Mouse (Mus musculus) limb, embryonic 13.5 days (tissue): ENCODE data around the gene Rbms1. TPM values are rescaled to one million over a fixed set of nuclear protein-coding genes. Genes with fewer than 3 reads are reported as not detected.
A peak's percentile ranks its signal among the peaks of the same experiment; 100 is the strongest.

Experiments
- ATAC-seq: fragments of 200-750 bp; cut with Nextera tagmentation; 2 replicates; pipeline ENCODE4 v1.8.0; 2017; ENCODE audit warnings: low read depth, moderate number of reproducible peaks, moderate TSS enrichment; ENCODE audit not compliant: low FRiP score
- H3K27ac ChIP-seq: fragments of 300-500 bp; sonication (generic); 2 replicates; pipeline ENCODE4 v1.5.1; 2015; ENCODE audit warnings: inconsistent platforms, mild to moderate bottlenecking, moderate library complexity
- H3K27me3 ChIP-seq: fragments of 300-500 bp; sonication (generic); 2 replicates; pipeline ENCODE4 v1.6.1; 2015; ENCODE audit warnings: mild to moderate bottlenecking, inconsistent platforms
- H3K36me3 ChIP-seq: fragments of 300-500 bp; sonication (generic); 2 replicates; pipeline ENCODE4 v1.6.1; 2015; ENCODE audit warnings: inconsistent platforms, mild to moderate bottlenecking, moderate library complexity
- H3K4me1 ChIP-seq: fragments of 300-500 bp; sonication (generic); 2 replicates; pipeline ENCODE4 v1.6.1; 2015; ENCODE audit warnings: inconsistent platforms
- H3K4me2 ChIP-seq: fragments of 300-500 bp; sonication (generic); replicated peaks from 2 replicates; pipeline ENCODE4 v1.6.1; 2015; ENCODE audit warnings: inconsistent platforms, mild to moderate bottlenecking, moderate library complexity
- H3K4me3 ChIP-seq: fragments of 300-500 bp; sonication (generic); 2 replicates; pipeline ENCODE4 v1.5.1; 2015; ENCODE audit warnings: moderate library complexity, mild to moderate bottlenecking, inconsistent platforms
- H3K9ac ChIP-seq: fragments of 300-500 bp; sonication (generic); 2 replicates; pipeline ENCODE4 v1.6.1; 2015; ENCODE audit warnings: mild to moderate bottlenecking, inconsistent platforms
- H3K9me3 ChIP-seq: fragments of 300-500 bp; sonication (generic); 2 replicates; pipeline ENCODE4 v1.6.1; 2016; ENCODE audit warnings: inconsistent platforms
- WGBS: fragments of 180-500 bp; shearing (Covaris S2); methylation state at CpG from one replicate; pipeline ENCODE4 v1.1.7; 2015; 5-methylcytosine and 5-hydroxymethylcytosine counted together
- polyA plus RNA-seq: library from polyadenylated mRNA; unstranded; fragments of >200 nt; fragmentation: Nextera tagmentation; extraction: Ambion mirVana; gene quantifications from 2 replicates; pipeline ENCODE4 v1.2.1, GENCODE M21; 2015

Gene Rbms1
- polyA plus RNA-seq, 1 experiment from 2014 or later = 112 TPM

DNA sequence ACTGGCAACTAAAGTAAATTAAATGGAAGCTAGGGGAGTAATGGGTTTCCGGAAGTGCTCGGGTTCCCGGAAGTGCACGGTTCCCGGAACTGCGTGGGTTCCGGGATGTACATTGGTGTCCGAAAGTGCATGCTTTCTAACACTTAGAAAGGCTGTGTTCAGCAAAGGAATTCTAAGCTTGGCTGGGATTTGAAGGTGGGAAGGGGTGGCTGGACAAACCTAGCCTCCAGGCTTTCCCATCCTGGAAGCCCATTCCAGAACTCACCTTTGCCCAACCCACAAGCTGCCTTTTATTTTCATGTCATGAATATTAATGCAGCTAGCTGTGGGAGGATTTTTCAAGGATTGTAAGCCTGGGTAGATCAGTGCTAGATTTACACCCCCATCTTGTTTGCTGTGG is 51.3 kb downstream of the Rbms1 start:
- no peak for ATAC-seq
- 83% methylated on average over 8 of the region's 8 CpGs for WGBS
- H3K9ac ChIP-seq = no peak overlapping the region
- no peak overlapping the region for H3K4me3 ChIP-seq
- no peak overlapping the region for H3K27ac ChIP-seq
- H3K4me2 ChIP-seq = no peak overlapping the region
- H3K9me3 ChIP-seq = no peaks in the 10 kb centered on the region
- H3K36me3 ChIP-seq = no peaks in the 10 kb centered on the region
- no peaks in the 10 kb centered on the region for H3K27me3 ChIP-seq
- peaks cover 44% of the 10 kb centered on the region for H3K4me1 ChIP-seq

DNA sequence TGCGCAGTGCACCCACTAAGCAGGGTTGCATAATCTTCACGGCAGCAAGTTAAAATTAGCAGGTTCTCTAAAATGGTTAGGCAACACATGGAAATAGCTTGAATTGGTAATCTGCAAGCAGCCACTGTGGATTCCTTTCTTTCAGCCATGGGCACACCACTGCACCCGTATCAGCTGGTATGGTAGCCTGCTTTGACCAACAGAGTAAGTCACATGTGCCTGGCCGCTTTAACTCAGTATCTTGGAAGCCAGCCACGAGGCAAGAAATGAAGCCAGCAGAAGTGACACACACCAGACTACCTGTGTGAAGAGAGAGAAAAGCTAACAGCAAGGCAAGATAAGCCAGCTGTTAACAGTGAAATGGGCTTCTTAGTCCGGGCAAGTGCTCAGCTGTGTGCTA is 52.2 kb downstream of the Rbms1 start:
- no peak overlapping the region for H3K27ac ChIP-seq
- H3K4me2 ChIP-seq = no peak overlapping the region
- H3K9me3 ChIP-seq = no peaks in the 10 kb centered on the region
- 0 out of 2 replicates have a peak, but pooled peaks have one; percentile 24 for ATAC-seq
- H3K36me3 ChIP-seq = no peaks in the 10 kb centered on the region
- H3K27me3 ChIP-seq = no peaks in the 10 kb centered on the region
- peaks cover 46% of the 10 kb centered on the region for H3K4me1 ChIP-seq
- H3K9ac ChIP-seq = no peak overlapping the region
- no peak overlapping the region for H3K4me3 ChIP-seq
- 53% methylated on average over 6 of the region's 6 CpGs for WGBS

DNA sequence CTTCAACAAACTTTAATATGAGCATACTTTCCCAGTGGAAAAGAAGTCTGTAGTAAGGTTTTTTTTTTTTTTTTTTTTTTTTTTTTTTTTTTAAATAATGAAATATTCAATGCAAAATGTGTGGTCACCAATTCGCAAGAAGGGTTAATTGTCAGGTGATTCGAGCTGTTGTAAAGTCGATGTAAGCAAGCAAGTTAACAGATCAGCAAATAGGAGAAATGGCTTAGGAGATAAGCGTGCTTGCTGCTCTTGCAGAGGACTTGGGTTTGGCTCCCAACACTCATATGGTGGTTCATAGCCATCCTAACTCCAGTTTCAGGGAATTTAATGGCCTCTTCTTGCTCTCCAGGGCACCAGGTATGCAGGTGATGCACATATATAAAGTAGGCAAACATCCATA is 54.4 kb downstream of the Rbms1 start:
- H3K27ac ChIP-seq = no peak overlapping the region
- WGBS = 79% methylated on average over 4 of the region's 4 CpGs
- ATAC-seq = no peak
- no peak overlapping the region for H3K9ac ChIP-seq
- no peak overlapping the region for H3K4me2 ChIP-seq
- no peaks in the 10 kb centered on the region for H3K9me3 ChIP-seq
- no peak overlapping the region for H3K4me3 ChIP-seq
- peaks cover 43% of the 10 kb centered on the region for H3K4me1 ChIP-seq
- no peaks in the 10 kb centered on the region for H3K27me3 ChIP-seq
- no peaks in the 10 kb centered on the region for H3K36me3 ChIP-seq

DNA sequence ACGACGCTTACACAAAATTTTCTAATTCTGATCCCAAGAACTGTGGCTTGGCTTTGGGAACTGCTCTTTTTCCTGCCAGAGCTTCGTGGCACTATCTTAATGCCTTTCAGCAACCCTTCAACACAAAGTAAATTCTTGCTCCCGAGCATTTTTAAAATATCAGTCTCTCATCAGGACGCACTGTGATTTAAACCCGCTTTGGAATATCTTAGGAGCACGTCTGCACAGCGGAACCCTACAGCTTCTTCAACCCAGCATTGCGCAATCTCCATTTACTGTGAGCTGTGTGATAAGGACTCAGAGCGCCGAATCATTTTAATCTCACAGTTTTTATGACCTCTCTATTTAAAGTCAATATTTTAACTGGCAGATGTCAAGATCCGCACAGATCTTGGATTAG is 54.9 kb downstream of the Rbms1 start:
- Histone ChIP-seq H3K9me3 (no peaks in the 10 kb centered on the region), H3K4me1 (peaks cover 41% of the 10 kb centered on the region), H3K36me3 (no peaks in the 10 kb centered on the region), H3K4me3 (no peak overlapping the region), H3K27me3 (no peaks in the 10 kb centered on the region), H3K9ac (no peak overlapping the region), H3K4me2 (no peak overlapping the region), H3K27ac (no peak overlapping the region)
- WGBS = 87% methylated on average over 12 of the region's 12 CpGs
- ATAC-seq = no peak

DNA sequence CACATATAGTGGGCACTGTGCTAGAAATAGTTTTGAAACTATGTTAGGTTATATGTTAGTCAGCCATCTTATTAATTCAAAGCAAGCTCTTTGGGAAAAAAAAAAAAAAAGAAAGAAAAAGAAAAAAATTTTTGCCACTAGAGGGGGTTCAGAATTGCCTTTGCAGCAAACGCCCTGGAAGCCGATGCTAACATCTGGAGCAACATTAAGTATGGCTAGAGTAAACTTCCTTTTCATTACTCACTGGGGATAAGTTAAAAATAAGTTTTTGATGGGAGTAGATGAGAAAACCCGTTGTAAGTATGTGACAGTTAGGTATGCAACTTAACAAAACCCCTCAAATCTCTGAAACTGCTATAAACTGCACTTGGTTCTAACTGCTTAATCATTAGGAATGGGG is 57.7 kb downstream of the Rbms1 start:
- no peaks in the 10 kb centered on the region for H3K27me3 ChIP-seq
- H3K36me3 ChIP-seq = no peaks in the 10 kb centered on the region
- peak; percentile 77; the same call in 1 of the 2 replicates for ATAC-seq
- peaks cover 18% of the 10 kb centered on the region for H3K4me1 ChIP-seq
- peak overlapping the region; percentile 74 for H3K27ac ChIP-seq
- H3K9me3 ChIP-seq = no peaks in the 10 kb centered on the region
- H3K9ac ChIP-seq = no peak overlapping the region
- H3K4me3 ChIP-seq = no peak overlapping the region
- H3K4me2 ChIP-seq = no peak overlapping the region
- 6% methylated on average over 3 of the region's 3 CpGs for WGBS

DNA sequence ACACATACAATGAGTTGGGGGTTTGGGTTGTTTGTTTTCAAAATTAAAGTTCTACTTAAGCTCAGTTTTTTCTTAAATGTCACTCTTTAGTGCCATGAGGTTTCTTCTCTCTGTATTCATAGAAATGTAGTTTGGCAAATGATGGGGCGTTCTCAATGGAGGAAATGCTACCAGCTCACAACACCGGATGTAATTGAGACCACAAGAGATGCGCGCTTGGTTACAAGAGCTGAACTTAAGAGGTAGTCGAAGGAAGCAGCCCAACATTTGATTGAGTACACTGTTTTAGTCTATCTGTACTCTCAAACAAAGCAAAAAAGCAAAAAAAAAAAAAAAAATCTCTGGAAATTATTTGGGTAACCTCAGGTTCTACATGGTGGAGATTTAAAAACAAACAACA is 58.9 kb downstream of the Rbms1 start:
- Histone ChIP-seq H3K27ac (no peak overlapping the region), H3K4me3 (no peak overlapping the region), H3K36me3 (no peaks in the 10 kb centered on the region), H3K4me1 (peaks cover 18% of the 10 kb centered on the region), H3K4me2 (no peak overlapping the region), H3K9me3 (no peaks in the 10 kb centered on the region), H3K9ac (no peak overlapping the region), H3K27me3 (no peaks in the 10 kb centered on the region)
- no peak for ATAC-seq
- 86% methylated on average over 5 of the region's 5 CpGs for WGBS

DNA sequence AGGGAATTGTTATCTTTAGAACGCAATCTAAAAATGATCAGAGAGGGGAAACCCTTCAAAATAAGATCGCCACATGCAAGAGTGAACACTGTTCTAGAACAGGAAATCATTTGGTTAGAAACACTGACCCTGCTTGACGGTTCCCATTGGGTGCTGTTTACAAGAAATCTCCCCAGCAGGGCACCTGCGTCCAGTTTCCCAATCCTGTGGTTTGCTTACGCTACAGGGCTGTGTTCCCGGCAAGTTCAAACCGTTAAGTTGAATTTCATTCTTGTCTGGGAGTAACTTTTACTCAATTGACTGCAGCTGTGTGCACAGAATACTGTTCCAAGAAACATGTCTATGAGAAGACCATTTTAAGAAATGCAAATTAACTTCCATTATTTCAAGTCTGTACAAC is 59.5 kb downstream of the Rbms1 start:
- Histone ChIP-seq H3K4me1 (peaks cover 18% of the 10 kb centered on the region), H3K4me2 (no peak overlapping the region), H3K9me3 (no peaks in the 10 kb centered on the region), H3K9ac (no peak overlapping the region), H3K27ac (no peak overlapping the region; the same call in 1 of the 2 replicates), H3K36me3 (no peaks in the 10 kb centered on the region), H3K4me3 (no peak overlapping the region), H3K27me3 (no peaks in the 10 kb centered on the region)
- no peak for ATAC-seq
- WGBS = 44% methylated on average over 7 of the region's 7 CpGs

DNA sequence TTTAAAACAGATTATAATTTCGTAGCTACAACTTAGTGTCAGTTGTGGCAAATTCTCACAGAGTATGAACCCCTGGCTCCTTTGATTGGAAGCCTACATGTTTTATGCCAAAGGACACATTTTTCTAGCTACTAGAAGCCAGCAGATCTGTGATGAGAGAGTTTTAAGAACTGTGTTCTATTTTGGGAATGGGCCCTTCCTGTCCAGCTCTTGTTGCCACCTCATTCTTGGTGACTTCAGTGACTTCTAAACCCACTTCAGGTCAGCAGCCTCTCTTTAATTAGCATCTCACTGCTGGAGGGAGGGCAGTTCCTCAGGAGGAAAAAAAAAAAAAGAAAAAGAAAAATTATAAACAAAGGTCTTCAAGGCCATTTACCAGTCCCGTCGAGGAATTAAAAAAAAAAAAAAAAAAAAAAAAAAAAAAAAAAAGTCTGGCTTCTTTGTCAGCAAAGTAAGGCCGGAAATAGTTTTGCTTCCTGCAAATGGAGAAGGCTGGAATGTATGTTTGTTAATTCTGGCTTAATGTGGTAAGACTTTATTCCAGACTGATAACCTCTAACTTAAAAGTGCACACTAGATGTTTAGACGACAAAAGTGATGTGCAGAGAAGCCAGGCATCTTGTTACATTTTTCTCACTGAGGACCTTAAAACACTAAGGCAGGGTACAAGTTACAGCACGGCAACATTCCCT is 60.4 kb downstream of the Rbms1 start:
- Histone ChIP-seq H3K4me2 (no peak overlapping the region), H3K27ac (no peak overlapping the region)
- 66% methylated on average over 6 of the region's 6 CpGs for WGBS

DNA sequence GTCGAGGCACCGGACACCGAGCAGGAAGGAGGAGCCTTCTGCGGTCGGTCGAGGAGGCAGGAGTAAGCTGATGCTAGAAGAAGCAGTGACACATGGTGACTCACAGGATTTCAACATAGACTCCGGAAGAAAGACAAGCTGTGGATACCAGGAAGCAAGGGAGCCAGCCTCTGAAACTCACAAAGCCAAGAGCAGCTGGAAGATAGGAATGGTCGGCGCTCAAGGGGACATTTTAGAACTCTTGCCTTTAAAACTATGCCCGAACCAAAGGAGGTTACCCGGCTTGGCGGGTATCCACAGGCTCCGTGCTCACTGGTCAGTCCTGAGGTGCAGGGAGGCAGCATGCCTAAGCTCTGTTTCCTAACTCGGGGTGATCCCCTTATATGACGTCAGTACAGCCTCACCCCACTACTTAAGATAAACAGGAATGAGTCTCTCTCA is 61.5 kb downstream of the Rbms1 start:
- Histone ChIP-seq H3K4me1 (peaks cover 18% of the 10 kb centered on the region), H3K9me3 (no peaks in the 10 kb centered on the region), H3K9ac (no peak overlapping the region), H3K27ac (no peak overlapping the region), H3K27me3 (no peaks in the 10 kb centered on the region), H3K4me2 (no peak overlapping the region), H3K4me3 (no peak overlapping the region), H3K36me3 (peaks cover 5% of the 10 kb centered on the region; the same call in 1 of the 2 replicates)
- ATAC-seq = no peak
- WGBS = 88% methylated on average over 15 of the region's 15 CpGs

More for the DNA sequence above, 60.4 kb downstream of the Rbms1 start:
- Histone ChIP-seq H3K36me3 (peaks cover 5% of the 10 kb centered on the region; the same call in 1 of the 2 replicates), H3K9me3 (no peaks in the 10 kb centered on the region), H3K4me1 (peaks cover 18% of the 10 kb centered on the region), H3K27me3 (no peaks in the 10 kb centered on the region), H3K4me3 (no peak overlapping the region), H3K9ac (no peak overlapping the region)
- no peak for ATAC-seq

DNA sequence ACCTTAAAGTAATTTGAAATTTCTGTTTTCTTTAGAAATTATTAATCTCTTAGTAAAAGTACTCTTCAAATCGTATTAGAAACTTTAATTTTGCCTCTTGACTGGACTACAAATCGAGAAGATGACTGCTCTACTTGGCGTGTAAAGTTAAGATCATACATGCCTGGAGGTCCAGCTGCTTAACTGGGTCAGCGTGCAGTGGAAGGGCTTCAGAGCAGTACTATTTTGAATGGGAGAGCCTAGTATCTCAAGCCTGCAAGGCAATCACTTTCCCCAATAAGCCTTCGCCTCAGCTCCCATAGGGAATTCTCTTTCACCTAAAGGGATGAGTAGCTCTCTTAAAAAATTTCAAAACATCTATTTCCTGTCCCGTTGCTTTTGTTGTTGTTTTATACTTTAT is 62.0 kb downstream of the Rbms1 start:
- no peak overlapping the region for H3K27ac ChIP-seq
- H3K27me3 ChIP-seq = no peaks in the 10 kb centered on the region
- H3K9ac ChIP-seq = no peak overlapping the region
- H3K36me3 ChIP-seq = peaks cover 5% of the 10 kb centered on the region; the same call in 1 of the 2 replicates
- peaks cover 18% of the 10 kb centered on the region for H3K4me1 ChIP-seq
- no peak overlapping the region for H3K4me3 ChIP-seq
- no peak overlapping the region for H3K4me2 ChIP-seq
- no peak for ATAC-seq
- 90% methylated on average over 6 of the region's 6 CpGs for WGBS
- H3K9me3 ChIP-seq = no peaks in the 10 kb centered on the region

DNA sequence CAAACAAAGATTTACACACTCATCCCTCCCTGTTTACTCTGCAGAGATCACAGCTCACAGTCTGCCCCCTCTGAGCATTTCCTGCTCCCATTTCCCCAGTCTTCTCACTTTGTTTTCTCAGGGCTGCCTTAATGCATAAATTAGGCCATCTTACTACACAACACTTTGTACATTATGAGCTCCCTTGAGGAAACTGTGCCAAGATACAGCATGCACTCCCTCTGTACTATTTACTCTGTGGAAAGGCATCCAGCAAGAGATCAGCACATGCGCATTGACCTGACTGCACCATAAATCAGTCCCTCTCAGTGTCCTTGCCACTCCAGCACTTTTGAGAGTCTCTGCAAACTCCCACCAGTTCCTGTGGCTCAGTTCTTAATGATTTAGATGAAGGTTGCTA is 70.0 kb downstream of the Rbms1 start:
- Histone ChIP-seq H3K4me1 (no peaks in the 10 kb centered on the region), H3K27ac (no peak overlapping the region), H3K9me3 (no peaks in the 10 kb centered on the region), H3K4me3 (no peak overlapping the region), H3K4me2 (no peak overlapping the region), H3K9ac (no peak overlapping the region), H3K27me3 (no peaks in the 10 kb centered on the region), H3K36me3 (peaks cover 5% of the 10 kb centered on the region; the same call in 1 of the 2 replicates)
- no peak for ATAC-seq
- 89% methylated on average over 1 of the region's 1 CpGs for WGBS

DNA sequence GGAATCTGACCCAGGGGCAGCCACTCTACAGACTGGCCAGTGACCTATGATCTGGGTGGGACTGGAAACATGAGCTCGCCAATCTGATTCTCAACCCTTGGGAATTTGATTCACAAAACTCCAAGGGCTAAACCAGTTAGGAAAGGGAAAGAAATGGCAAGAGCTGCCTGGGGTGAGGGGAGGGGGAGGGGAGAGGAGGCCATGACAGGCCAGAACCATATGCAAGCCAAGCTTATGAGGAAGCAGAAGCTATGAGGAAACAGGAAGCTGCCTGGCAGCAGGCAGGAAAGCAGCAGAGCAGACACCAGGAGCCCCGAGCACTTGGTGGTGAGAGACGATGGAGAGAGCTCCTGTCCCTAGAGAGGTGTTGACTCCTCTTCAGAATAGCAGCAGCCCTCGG is 79.1 kb downstream of the Rbms1 start:
- Histone ChIP-seq H3K27me3 (no peaks in the 10 kb centered on the region), H3K27ac (no peak overlapping the region; the same call in 1 of the 2 replicates), H3K4me3 (no peak overlapping the region), H3K9me3 (0 out of 2 replicates have a peak, but pooled peaks cover 4% of the 10 kb centered on the region), H3K4me2 (no peak overlapping the region), H3K36me3 (no peaks in the 10 kb centered on the region), H3K4me1 (peaks cover 39% of the 10 kb centered on the region), H3K9ac (no peak overlapping the region)
- 39% methylated on average over 4 of the region's 4 CpGs for WGBS
- ATAC-seq = no peak

DNA sequence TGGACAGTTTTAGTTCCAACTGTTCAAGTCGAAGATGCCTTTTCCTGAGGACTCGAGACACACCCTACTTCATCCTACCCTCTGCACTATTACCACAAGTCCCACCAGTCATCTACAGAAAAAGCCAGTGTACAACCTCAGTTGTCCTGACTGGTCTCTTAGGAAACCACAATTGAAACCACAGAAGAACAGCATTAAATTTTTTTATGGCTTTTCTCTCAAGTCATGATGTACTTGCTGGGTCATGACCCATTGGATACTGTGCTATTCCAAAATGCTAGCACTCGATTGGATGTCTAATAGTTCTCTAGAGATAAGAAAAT is 80.0 kb downstream of the Rbms1 start:
- H3K36me3 ChIP-seq = 0 out of 2 replicates have a peak, but pooled peaks cover 4% of the 10 kb centered on the region

More for the DNA sequence above, 80.0 kb downstream of the Rbms1 start:
- 0 out of 2 replicates have a peak, but pooled peaks cover 4% of the 10 kb centered on the region for H3K9me3 ChIP-seq
- ATAC-seq = no peak
- no peak overlapping the region for H3K4me3 ChIP-seq
- WGBS = 58% methylated on average over 3 of the region's 3 CpGs
- H3K27ac ChIP-seq = no peak overlapping the region
- H3K4me1 ChIP-seq = peaks cover 48% of the 10 kb centered on the region
- no peak overlapping the region for H3K4me2 ChIP-seq
- no peak overlapping the region for H3K9ac ChIP-seq
- no peaks in the 10 kb centered on the region for H3K27me3 ChIP-seq
